Mouse (Mus musculus) ES-E14 (cell line): ENCODE data around the gene Nubp1. TPM values are rescaled to one million over a fixed set of nuclear protein-coding genes. Genes with fewer than 3 reads are reported as not detected.

ENCODE experiments used
- DNase-seq: peaks from one replicate; pipeline ENCODE4 v3.0.0-alpha.2; 2013; ENCODE audit warnings: low read depth, low spot score
- H3K27ac ChIP-seq: 2 replicates; pipeline ENCODE4 v1.5.1; 2012; ENCODE audit warnings: low read depth, mild to moderate bottlenecking, low read length, moderate library complexity, mixed read lengths; ENCODE audit not compliant: poor library complexity, insufficient read depth, severe bottlenecking
- H3K36me3 ChIP-seq: 2 replicates; pipeline ENCODE4 v1.6.1; 2012; ENCODE audit warnings: mild to moderate bottlenecking, low read length, moderate library complexity, mixed read lengths; ENCODE audit not compliant: control insufficient read depth, poor library complexity, insufficient read depth, severe bottlenecking
- H3K4me1 ChIP-seq, 2 experiments: fragments of 150-350 bp in 1 of 2; sonication (generic) in 1 of 2; 2 replicates each; pipeline ENCODE4 v1.6.1; 2012; ENCODE audit warnings: low read length in 2 of 2, mild to moderate bottlenecking in 1 of 2, mixed read lengths in 1 of 2; ENCODE audit not compliant: control insufficient read depth in 2 of 2, insufficient read depth in 2 of 2, poor library complexity in 1 of 2
- H3K4me3 ChIP-seq, 2 experiments: fragments of 150-350 bp in 1 of 2; sonication (generic) in 1 of 2; 2 replicates each; pipeline ENCODE4 v1.5.1; 2012; ENCODE audit warnings: low read length in 2 of 2, low read depth in 1 of 2, mild to moderate bottlenecking in 1 of 2, mixed read lengths in 1 of 2; ENCODE audit not compliant: insufficient read depth in 1 of 2, poor library complexity in 1 of 2, severe bottlenecking in 1 of 2
- H3K9ac ChIP-seq: 2 replicates; pipeline ENCODE4 v1.6.1; 2012; ENCODE audit warnings: low read depth, mild to moderate bottlenecking, low read length, mixed read lengths; ENCODE audit not compliant: poor library complexity, insufficient read depth, severe bottlenecking
- H3K9me3 ChIP-seq: fragments of 150-350 bp; sonication (generic); 2 replicates; pipeline ENCODE4 v1.6.1; 2012; ENCODE audit warnings: low read depth, mild to moderate bottlenecking, low read length; ENCODE audit not compliant: control insufficient read depth, insufficient read depth
- CHD2 ChIP-seq: IDR thresholded peaks from 2 replicates; pipeline ENCODE4 v1.6.1; 2014; ENCODE audit warnings: mild to moderate bottlenecking, low read depth, low read length, inconsistent platforms
- HCFC1 ChIP-seq: IDR thresholded peaks from 2 replicates; pipeline ENCODE4 v1.6.1; 2012; ENCODE audit warnings: low read length, inconsistent platforms, borderline replicate concordance; ENCODE audit not compliant: insufficient read depth
- MAFK ChIP-seq: IDR thresholded peaks from 2 replicates; pipeline ENCODE4 v1.6.1; 2014; ENCODE audit warnings: mild to moderate bottlenecking, low read depth, low read length, inconsistent platforms; ENCODE audit not compliant: insufficient read depth
- ZC3H11A ChIP-seq: IDR thresholded peaks from 2 replicates; pipeline ENCODE4 v1.6.1; 2012; ENCODE audit warnings: low read depth, mild to moderate bottlenecking, inconsistent platforms, low read length, borderline replicate concordance
- ZNF384 ChIP-seq: IDR thresholded peaks from 2 replicates; pipeline ENCODE4 v1.6.1; 2012; ENCODE audit warnings: low read depth, low read length, inconsistent platforms
- in situ Hi-C, 2 experiments: fragments of 600-800 bp; cut with MboI; formaldehyde crosslinking; loops; one replicate each; pipeline ENCODE4 v1.15.1; 2025; ENCODE audit warnings: low sequenced_read_pairs in 2 of 2, inconsistent platforms in 1 of 2; ENCODE audit not compliant: unreplicated experiment in 2 of 2
- total RNA-seq: library from RNA; depleted of rRNA; stranded (reverse); fragments of 300-350 nt; gene quantifications from 2 replicates; pipeline ENCODE4 v1.2.3, GENCODE M21; 2012; rRNA removed

The Nubp1 gene
- total RNA-seq, 1 experiment, result 53.5 TPM

- in situ Hi-C loops, result no loop called here
- Histone ChIP-seq H3K9me3 (no peaks in the 10 kb centered on the region), H3K9ac (no peak overlapping the region), H3K36me3 (no peaks in the 10 kb centered on the region), H3K27ac (no peak overlapping the region), H3K4me3 (no peak overlapping the region), H3K4me1 (peaks cover 0 to 3% of the 10 kb centered on the region in 2 experiments; a peak in 1 of 4 replicates)
- no peak for DNase-seq
- TF ChIP-seq CHD2 (no peak), ZNF384 (no peak), HCFC1 (no peak), ZC3H11A (no peak), MAFK (no peak)
These were observed 53.4 kb downstream of the Nubp1 start for GRCm38 (mm10) chr16:10465011-10465681.

GRCm38 (mm10) chr16:10467391-10468107 is 55.8 kb downstream of the Nubp1 start:
- in situ Hi-C loops, result no loop called here
- peak overlapping the region; percentile 68 for H3K27ac ChIP-seq
- DNase-seq, result peak; percentile 69
- no peak overlapping the region for H3K9ac ChIP-seq
- no peaks in the 10 kb centered on the region for H3K36me3 ChIP-seq
- TF ChIP-seq ZNF384, result no peak
- no peak for TF ChIP-seq HCFC1
- TF ChIP-seq ZC3H11A, result no peak
- no peak for TF ChIP-seq CHD2
- no peak for TF ChIP-seq MAFK
- H3K4me1 ChIP-seq, result peaks cover 0 to 5% of the 10 kb centered on the region in 2 experiments; a peak in 1 of 4 replicates
- H3K9me3 ChIP-seq, result no peaks in the 10 kb centered on the region
- H3K4me3 ChIP-seq, result no peak overlapping the region

DNA sequence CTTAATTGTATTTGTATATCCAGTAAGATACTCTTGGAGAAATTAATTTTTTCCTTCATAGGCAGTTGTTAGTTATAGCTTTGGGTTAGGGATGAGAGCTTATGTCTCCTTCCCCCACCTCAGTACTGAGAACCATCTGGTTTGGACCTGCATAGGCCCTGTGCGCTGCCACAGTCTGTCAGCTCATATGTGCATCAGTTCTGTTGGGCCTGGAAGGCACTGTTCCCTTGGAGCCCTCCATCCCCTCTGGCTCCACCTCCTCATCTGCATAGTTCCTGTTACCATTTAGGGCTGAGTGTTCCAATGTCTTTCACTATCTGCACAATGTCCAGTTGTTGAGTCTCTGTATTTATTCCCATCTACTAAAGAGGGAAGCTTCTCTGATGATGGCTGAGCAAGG is 56.5 kb downstream of the Nubp1 start:
- no peak overlapping the region for H3K4me3 ChIP-seq
- no peak overlapping the region for H3K27ac ChIP-seq
- H3K9ac ChIP-seq, result no peak overlapping the region
- no peaks in the 10 kb centered on the region for H3K36me3 ChIP-seq
- TF ChIP-seq HCFC1, result no peak
- TF ChIP-seq ZC3H11A, result no peak
- no peak for TF ChIP-seq CHD2
- TF ChIP-seq MAFK, result no peak
- no peak for TF ChIP-seq ZNF384
- in situ Hi-C loops, result no loop called here
- no peaks in the 10 kb centered on the region for H3K9me3 ChIP-seq
- H3K4me1 ChIP-seq, result peaks cover 0 to 5% of the 10 kb centered on the region in 2 experiments; a peak in 1 of 4 replicates
- no peak for DNase-seq

GRCm38 (mm10) chr16:10471950-10472349 is 60.2 kb downstream of the Nubp1 start:
- in situ Hi-C loops, result no loop called here
- Histone ChIP-seq H3K27ac (no peak overlapping the region), H3K9ac (no peak overlapping the region), H3K4me3 (no peak overlapping the region), H3K4me1 (peaks cover 0 to 2% of the 10 kb centered on the region in 2 experiments; a peak in 1 of 4 replicates), H3K9me3 (no peaks in the 10 kb centered on the region), H3K36me3 (no peaks in the 10 kb centered on the region)
- DNase-seq, result no peak
- TF ChIP-seq MAFK (no peak), ZNF384 (no peak), ZC3H11A (no peak), HCFC1 (no peak), CHD2 (no peak)

Other genes with a start within 250 kb of the Nubp1 start
- 98.2 and 138 TPM in 2 replicates for gene Rpl39l, start 241.7 kb upstream of the Nubp1 start, total RNA-seq
- gene Atf7ip2, start 219.2 kb upstream of the Nubp1 start, total RNA-seq, result 13.3 and 15.8 TPM in 2 replicates
- gene Emp2, start 98.0 kb upstream of the Nubp1 start, total RNA-seq, result 2.5 and 2.8 TPM in 2 replicates
- gene Tekt5, start 16.5 kb upstream of the Nubp1 start, total RNA-seq, result 0.11 and 0.22 TPM in 2 replicates
- 2.3 and 2.5 TPM in 2 replicates for gene Tvp23a, start 35.4 kb downstream of the Nubp1 start, total RNA-seq
- gene Ciita, start 68.1 kb downstream of the Nubp1 start, total RNA-seq, result 0.05 and 0.22 TPM in 2 replicates
- gene Dexi, start 131.1 kb downstream of the Nubp1 start, total RNA-seq, result 5.8 TPM in 2 replicates
- 14.6 and 16.2 TPM in 2 replicates for gene Clec16a, start 133.4 kb downstream of the Nubp1 start, total RNA-seq